Mouse (Mus musculus) lung, postnatal 0 days (tissue): ENCODE measurements around the gene Cort.

Experiments used
- CTCF ChIP-seq: IDR thresholded peaks from 2 replicates; pipeline ENCODE4 v1.5.1; 2016; ENCODE audit warnings: antibody characterized with exemption, mild to moderate bottlenecking
- EP300 ChIP-seq: IDR thresholded peaks from 2 replicates; pipeline ENCODE4 v1.6.1; 2016; ENCODE audit warnings: antibody characterized with exemption, mild to moderate bottlenecking, control low read depth

GRCm38 (mm10) chr4:149149611-149150010 is 23.0 kb upstream of the Cort start:
- TF ChIP-seq CTCF (no peak), EP300 (no peak)
